Mouse (Mus musculus): ENCODE results near the gene Micall2.
A peak's percentile ranks its signal among the peaks of the same experiment; 100 is the strongest.
"Not testable (repeated sequence)": the region's sequence is repeated elsewhere in the genome, so short reads cannot be mapped to it uniquely, and the experiment has no call there.

Gene Micall2

GRCm38 (mm10) chr5:139730712-139731486 lies 5.2 kb downstream of the Micall2 start:
- DNase-seq (ENCODE audit: low read depth in 2 of 2, low spot score in 2 of 2) = no peak

- DNase-seq (ENCODE audit: low read depth in 2 of 2, low spot score in 2 of 2) = no peak
Observed at GRCm38 (mm10) chr5:139727261-139727660, 8.9 kb downstream of the Micall2 start.

GRCm38 (mm10) chr5:139726186-139726585 lies 9.9 kb downstream of the Micall2 start:
- DNase-seq (ENCODE audit: low read depth in 2 of 2, low spot score in 2 of 2) = no peak

- no peak for DNase-seq (ENCODE audit: low read depth in 2 of 2, low spot score in 2 of 2)
Observed at GRCm38 (mm10) chr5:139724336-139725116, 11.6 kb downstream of the Micall2 start.

- no peak for DNase-seq (ENCODE audit: low read depth in 2 of 2, low spot score in 2 of 2)
Observed at GRCm38 (mm10) chr5:139723113-139723512, 13.0 kb downstream of the Micall2 start.

- no peak for DNase-seq (ENCODE audit: low read depth in 2 of 2, low spot score in 2 of 2)
Observed at GRCm38 (mm10) chr5:139722709-139723108, 13.4 kb downstream of the Micall2 start.

GRCm38 (mm10) chr5:139718949-139719348 lies 17.2 kb downstream of the Micall2 start:
- DNase-seq (ENCODE audit: low read depth in 2 of 2, low spot score in 2 of 2) = no peak

- no peak for DNase-seq (ENCODE audit: low read depth in 2 of 2, low spot score in 2 of 2)
Observed at GRCm38 (mm10) chr5:139718540-139718939, 17.6 kb downstream of the Micall2 start.

- peak in 1 of 2 experiments; percentile 28 for DNase-seq (ENCODE audit: low read depth in 2 of 2, low spot score in 2 of 2)
Observed at GRCm38 (mm10) chr5:139717723-139718122, 18.4 kb downstream of the Micall2 start.

GRCm38 (mm10) chr5:139706496-139706895 lies 29.6 kb downstream of the Micall2 start:
- no peak for DNase-seq (ENCODE audit: low read depth in 2 of 2, low spot score in 2 of 2)

- DNase-seq (ENCODE audit: low read depth in 2 of 2, low spot score in 2 of 2) = peak in 1 of 2 experiments; percentile 19
Observed at GRCm38 (mm10) chr5:139702905-139703304, 33.2 kb downstream of the Micall2 start.

GRCm38 (mm10) chr5:139702236-139702635 lies 33.9 kb downstream of the Micall2 start:
- no peak for DNase-seq (ENCODE audit: low read depth in 2 of 2, low spot score in 2 of 2)

- DNase-seq (ENCODE audit: low read depth in 2 of 2, low spot score in 2 of 2) = no peak
Observed at GRCm38 (mm10) chr5:139696954-139697353, 39.2 kb downstream of the Micall2 start.

- DNase-seq (ENCODE audit: low read depth in 2 of 2, low spot score in 2 of 2) = not testable (repeated sequence)
Observed at GRCm38 (mm10) chr5:139695876-139696275, 40.3 kb downstream of the Micall2 start.

- no peak for DNase-seq (ENCODE audit: low read depth in 2 of 2, low spot score in 2 of 2)
Observed at GRCm38 (mm10) chr5:139694989-139695571, 41.1 kb downstream of the Micall2 start.

GRCm38 (mm10) chr5:139694292-139694988 lies 41.7 kb downstream of the Micall2 start:
- DNase-seq (ENCODE audit: low read depth in 2 of 2, low spot score in 2 of 2) = no peak

- no peak for DNase-seq (ENCODE audit: low read depth in 2 of 2, low spot score in 2 of 2)
Observed at GRCm38 (mm10) chr5:139690791-139691190, 45.3 kb downstream of the Micall2 start.

GRCm38 (mm10) chr5:139688356-139688755 lies 47.8 kb downstream of the Micall2 start:
- DNase-seq (ENCODE audit: low read depth in 2 of 2, low spot score in 2 of 2) = no peak

- DNase-seq (ENCODE audit: low read depth in 2 of 2, low spot score in 2 of 2) = peak in 1 of 2 experiments; percentile 16
Observed at GRCm38 (mm10) chr5:139687646-139688045, 48.5 kb downstream of the Micall2 start.

GRCm38 (mm10) chr5:139686530-139687249 lies 49.4 kb downstream of the Micall2 start:
- no peak for DNase-seq (ENCODE audit: low read depth in 2 of 2, low spot score in 2 of 2)

- no peak for DNase-seq (ENCODE audit: low read depth in 2 of 2, low spot score in 2 of 2)
Observed at GRCm38 (mm10) chr5:139683228-139683627, 52.9 kb downstream of the Micall2 start.

Measured in CD8-positive naive resting alpha-beta T cell, adult 2 months (primary cell).